ENCODE assay signal across 23 mouse cellular contexts in the genomic region with DNA sequence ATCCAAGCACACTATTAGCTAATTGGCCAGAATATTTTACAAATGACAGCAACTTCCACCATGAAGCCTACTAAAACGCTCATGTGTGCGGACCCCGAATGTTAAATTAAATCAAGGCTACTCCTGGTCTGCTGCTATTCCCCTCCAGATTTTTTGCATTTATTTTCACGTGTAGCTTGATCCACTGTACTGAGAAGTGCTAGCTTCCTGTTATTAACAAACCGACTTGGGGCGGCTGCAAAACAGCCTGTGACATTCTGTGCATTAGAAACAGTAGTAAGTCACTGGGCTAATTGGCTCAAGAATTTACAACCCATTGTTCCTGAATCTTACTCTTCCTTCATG. TPM values are rescaled to one million over a fixed set of nuclear protein-coding genes. Genes with fewer than 3 reads are reported as not detected.
DNase-seq lines count a peak whose midpoint lies in the region; ATAC-seq and TF ChIP-seq lines count a peak whose summit lies in the region.
"Had no signal": no experiment of that assay in that cellular context is flagged by ENCODE, and none has a peak within 500 bp of the region (broad histone marks: within the 10 kb centered on the region; RNA-seq: fewer than 3 reads in every experiment).

No protein-coding gene starts in this region.

- H3K4me2 ChIP-seq in embryonic facial prominence, embryonic 12.5 days (replicated peaks), result peak overlapping the region; percentile 19
- peak overlapping the region; percentile 28; the same call in 1 of the 2 replicates for H3K4me2 ChIP-seq in limb, embryonic 14.5 days (replicated peaks; ENCODE audit: low read depth, low read length, severe bottlenecking)
- H3K4me2 ChIP-seq: forebrain, embryonic 15.5 days; heart, embryonic 15.5 days; hindbrain, embryonic 14.5 days had no signal

- no peak for TF ChIP-seq POLR2A in limb, embryonic 14.5 days (IDR thresholded peaks at IDR 0.05; ENCODE audit: borderline replicate concordance, extremely low read depth, insufficient read depth, insufficient read length)

- peaks cover 9% of the 10 kb centered on the region for H3K4me1 ChIP-seq in embryonic facial prominence, embryonic 12.5 days
- peaks cover 23% of the 10 kb centered on the region for H3K4me1 ChIP-seq in limb, embryonic 10.5 days
- peaks cover 11% of the 10 kb centered on the region; the same call in 1 of the 2 replicates for H3K4me1 ChIP-seq in limb, embryonic 14.5 days (ENCODE audit: control insufficient read depth, insufficient read depth, low read length)
- H3K4me1 ChIP-seq: forebrain, embryonic 15.5 days; heart, embryonic 10.5 days; heart, embryonic 15.5 days had no signal

- peak; percentile 26 for DNase-seq in embryo, embryonic 11 days
- DNase-seq in embryo, embryonic 10.5 days (ENCODE audit: low spot score), result no peak
- no peak for DNase-seq in limb, embryonic 10.5 days (ENCODE audit: low spot score)
- no peak for DNase-seq in limb, embryonic 14.5 days (ENCODE audit: low spot score)
- DNase-seq in gastrocnemius, adult 18-20 months (ENCODE audit: low spot score), result no peak
- DNase-seq in layer of hippocampus, adult 9-11 months, result no peak
- DNase-seq: adrenal gland, adult 8-10 months; adrenal gland, postnatal 36 days; B cell, adult 2 months; cerebellum, adult 2 months; cerebellum, postnatal 10 days; gastrocnemius, postnatal 10 days; heart, adult 18-20 months had no signal

- no peak overlapping the region for H3K4me3 ChIP-seq in embryonic facial prominence, embryonic 12.5 days
- 0 out of 2 replicates have a peak overlapping the region, but pooled peaks have one; percentile 14 for H3K4me3 ChIP-seq in limb, embryonic 10.5 days
- no peak overlapping the region for H3K4me3 ChIP-seq in limb, embryonic 14.5 days (replicated peaks; ENCODE audit: low read length)
- H3K4me3 ChIP-seq: erythroblast, embryonic 14.5 days; forebrain, embryonic 10.5 days; forebrain, embryonic 15.5 days; heart, embryonic 10.5 days; heart, embryonic 15.5 days had no signal

- H3K27ac ChIP-seq in embryonic facial prominence, embryonic 12.5 days, result no peak overlapping the region
- H3K27ac ChIP-seq in limb, embryonic 10.5 days, result no peak overlapping the region
- no peak overlapping the region for H3K27ac ChIP-seq in limb, embryonic 14.5 days (replicated peaks; ENCODE audit: low read depth, low read length)
- H3K27ac ChIP-seq: forebrain, embryonic 10.5 days; forebrain, embryonic 15.5 days; heart, embryonic 10.5 days; heart, embryonic 15.5 days; hindbrain, embryonic 10.5 days; hindbrain, embryonic 14.5 days had no signal

- H3K27me3 ChIP-seq in embryonic facial prominence, embryonic 12.5 days, result peaks cover 12% of the 10 kb centered on the region
- H3K27me3 ChIP-seq in limb, embryonic 10.5 days (ENCODE audit: low read depth, poor library complexity, severe bottlenecking), result peaks cover 62% of the 10 kb centered on the region
- H3K27me3 ChIP-seq in limb, embryonic 14.5 days (ENCODE audit: control insufficient read depth, insufficient read depth, low read length), result 0 out of 2 replicates have a peak, but pooled peaks cover 3% of the 10 kb centered on the region

- no peak overlapping the region for H3K9ac ChIP-seq in embryonic facial prominence, embryonic 12.5 days
- H3K9ac ChIP-seq in limb, embryonic 14.5 days (ENCODE audit: low read depth, low read length, severe bottlenecking), result no peak overlapping the region
- H3K9ac ChIP-seq: forebrain, embryonic 15.5 days; heart, embryonic 15.5 days; hindbrain, embryonic 14.5 days had no signal

- 0 out of 2 replicates have a peak, but pooled peaks have one; percentile 68 for ATAC-seq in embryonic facial prominence, embryonic 12.5 days (ENCODE audit: insufficient number of reproducible peaks, insufficient read depth, low FRiP score, low TSS enrichment)
- peak; percentile 70 for ATAC-seq in limb, embryonic 14.5 days (ENCODE audit: low FRiP score, low read depth)
- ATAC-seq: CD4-positive, CD25-positive, alpha-beta regulatory T cell, adult 4 months had no signal

- 12% methylated on average over 6 of the region's 6 CpGs for WGBS in embryonic facial prominence, embryonic 12.5 days
- 22% methylated on average over 6 of the region's 6 CpGs for WGBS in limb, embryonic 10.5 days
- WGBS in limb, embryonic 14.5 days, result 10% methylated on average over 6 of the region's 6 CpGs

- no peaks in the 10 kb centered on the region for H3K36me3 ChIP-seq in embryonic facial prominence, embryonic 12.5 days
- H3K36me3 ChIP-seq in limb, embryonic 10.5 days, result no peaks in the 10 kb centered on the region
- H3K36me3 ChIP-seq in limb, embryonic 14.5 days (ENCODE audit: control insufficient read depth, insufficient read depth, low read length), result no peaks in the 10 kb centered on the region
- H3K36me3 ChIP-seq: forebrain, embryonic 10.5 days; forebrain, embryonic 15.5 days; heart, embryonic 10.5 days; heart, embryonic 15.5 days; hindbrain, embryonic 10.5 days had no signal

- no peaks in the 10 kb centered on the region for H3K9me3 ChIP-seq in embryonic facial prominence, embryonic 12.5 days
- H3K9me3 ChIP-seq in limb, embryonic 10.5 days (replicated peaks), result no peaks in the 10 kb centered on the region
- no peaks in the 10 kb centered on the region for H3K9me3 ChIP-seq in limb, embryonic 14.5 days (ENCODE audit: control insufficient read depth, low read length)
- H3K9me3 ChIP-seq: forebrain, embryonic 10.5 days; forebrain, embryonic 15.5 days; G1E; heart, embryonic 10.5 days; heart, embryonic 15.5 days; hindbrain, embryonic 10.5 days had no signal

RNA-seq across cellular contexts. Expression of a gene that starts 27.1 kb away (rescaled TPM):
- 16.3 and 20.0 TPM in 2 replicates for polyA plus RNA-seq in embryonic facial prominence, embryonic 12.5 days (2016; fragmentation: Nextera tagmentation; extraction: Ambion mirVana)
- polyA plus RNA-seq in limb, embryonic 10.5 days (2016; fragmentation: Nextera tagmentation; extraction: Ambion mirVana), result 0.50 and 2.2 TPM in 2 replicates
- 8.3 and 14.1 TPM in 2 replicates for polyA plus RNA-seq in limb, embryonic 14.5 days (2012; rRNA removed)
- 3.8 and 4.3 TPM in 2 replicates for polyA plus RNA-seq in limb, embryonic 14.5 days (2014; fragmentation: Nextera tagmentation; extraction: Ambion mirVana)
- total RNA-seq in gastrocnemius, adult 18-20 months (2021), result under 1 TPM in 1 of 2 experiments, not detected in 1; 0.11 TPM
- total RNA-seq: adrenal gland, adult 8-10 months had no signal
- polyA plus RNA-seq: cerebellum, adult 2 months; erythroblast, embryonic 14.5 days; forebrain, embryonic 15.5 days; hindbrain, embryonic 14.5 days had no signal
